Mouse (Mus musculus) olfactory bulb, adult 2 months (tissue): ENCODE results near the gene Sall4.

ENCODE experiments used
- CTCF ChIP-seq: fragments of 200-500 bp; IDR thresholded peaks from 2 replicates; pipeline ENCODE4 v1.5.1; 2012; ENCODE audit warnings: low read depth, mild to moderate bottlenecking, low read length, moderate library complexity; ENCODE audit not compliant: insufficient read depth
- POLR2A ChIP-seq: fragments of 200-500 bp; IDR thresholded peaks from 2 replicates; pipeline ENCODE4 v1.6.1; 2012; ENCODE audit warnings: mild to moderate bottlenecking, low read depth, low read length, moderate library complexity; ENCODE audit not compliant: insufficient read depth

GRCm38 (mm10) chr2:168741273-168742058 is 26.3 kb downstream of the Sall4 start:
- TF ChIP-seq POLR2A: no peak
- TF ChIP-seq CTCF: no peak
